Mouse (Mus musculus) lung, adult 2 months (tissue): ENCODE data around the gene Thumpd3.

Experiments
- CTCF ChIP-seq: fragments of 200-500 bp; IDR thresholded peaks from 2 replicates; pipeline ENCODE4 v1.5.1; 2011; ENCODE audit warnings: mild to moderate bottlenecking, low read length, control low read depth; ENCODE audit not compliant: insufficient read depth
- POLR2A ChIP-seq: fragments of 200-500 bp; IDR thresholded peaks from 2 replicates; pipeline ENCODE4 v1.6.1; 2011; ENCODE audit warnings: low read depth, mild to moderate bottlenecking, control low read depth, low read length, borderline replicate concordance; ENCODE audit errors: extremely low read depth

DNA sequence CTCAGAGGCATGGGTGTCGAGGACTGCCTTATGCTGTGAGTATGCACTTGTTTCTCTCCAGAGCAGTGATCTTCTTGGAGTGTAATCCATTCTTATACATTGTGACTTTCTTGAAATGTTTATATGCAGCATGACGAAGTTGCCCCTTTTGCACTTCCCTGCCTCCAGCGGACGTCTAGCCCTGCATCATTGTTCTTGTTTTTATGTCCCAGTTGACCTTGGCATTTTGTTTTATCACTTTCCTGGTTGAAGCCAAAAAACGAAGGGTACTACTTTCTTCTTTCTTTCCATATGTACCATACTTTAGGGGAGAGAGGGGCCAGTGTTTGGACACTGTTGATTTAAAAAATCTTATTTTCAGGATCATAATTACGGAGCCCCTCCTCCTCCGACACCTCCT lies 63.9 kb downstream of the Thumpd3 start:
- TF ChIP-seq POLR2A: no peak
- TF ChIP-seq CTCF: no peak
